Mouse (Mus musculus) lung, adult 2 months (tissue): ENCODE data around the gene Nrip3.

Experiments
- CTCF ChIP-seq: fragments of 200-500 bp; IDR thresholded peaks from 2 replicates; pipeline ENCODE4 v1.5.1; 2011; ENCODE audit warnings: mild to moderate bottlenecking, low read length, control low read depth; ENCODE audit not compliant: insufficient read depth
- POLR2A ChIP-seq: fragments of 200-500 bp; IDR thresholded peaks from 2 replicates; pipeline ENCODE4 v1.6.1; 2011; ENCODE audit warnings: low read depth, mild to moderate bottlenecking, control low read depth, low read length, borderline replicate concordance; ENCODE audit errors: extremely low read depth

GRCm38 (mm10) chr7:109747747-109748146, 34.1 kb downstream of the Nrip3 start:
- TF ChIP-seq CTCF, result no peak
- TF ChIP-seq POLR2A, result no peak
